Mouse (Mus musculus) ES-E14 (cell line): ENCODE results near the gene Sys1. TPM values are rescaled to one million over a fixed set of nuclear protein-coding genes. Genes with fewer than 3 reads are reported as not detected.

ENCODE experiments used
- DNase-seq: peaks from one replicate; pipeline ENCODE4 v3.0.0-alpha.2; 2013; ENCODE audit warnings: low read depth, low spot score
- H3K27ac ChIP-seq: 2 replicates; pipeline ENCODE4 v1.5.1; 2012; ENCODE audit warnings: low read depth, mild to moderate bottlenecking, low read length, moderate library complexity, mixed read lengths; ENCODE audit not compliant: poor library complexity, insufficient read depth, severe bottlenecking
- H3K36me3 ChIP-seq: 2 replicates; pipeline ENCODE4 v1.6.1; 2012; ENCODE audit warnings: mild to moderate bottlenecking, low read length, moderate library complexity, mixed read lengths; ENCODE audit not compliant: control insufficient read depth, poor library complexity, insufficient read depth, severe bottlenecking
- H3K4me1 ChIP-seq, 2 experiments: fragments of 150-350 bp in 1 of 2; sonication (generic) in 1 of 2; 2 replicates each; pipeline ENCODE4 v1.6.1; 2012; ENCODE audit warnings: low read length in 2 of 2, mild to moderate bottlenecking in 1 of 2, mixed read lengths in 1 of 2; ENCODE audit not compliant: control insufficient read depth in 2 of 2, insufficient read depth in 2 of 2, poor library complexity in 1 of 2
- H3K4me3 ChIP-seq, 2 experiments: fragments of 150-350 bp in 1 of 2; sonication (generic) in 1 of 2; 2 replicates each; pipeline ENCODE4 v1.5.1; 2012; ENCODE audit warnings: low read length in 2 of 2, low read depth in 1 of 2, mild to moderate bottlenecking in 1 of 2, mixed read lengths in 1 of 2; ENCODE audit not compliant: insufficient read depth in 1 of 2, poor library complexity in 1 of 2, severe bottlenecking in 1 of 2
- H3K9ac ChIP-seq: 2 replicates; pipeline ENCODE4 v1.6.1; 2012; ENCODE audit warnings: low read depth, mild to moderate bottlenecking, low read length, mixed read lengths; ENCODE audit not compliant: poor library complexity, insufficient read depth, severe bottlenecking
- H3K9me3 ChIP-seq: fragments of 150-350 bp; sonication (generic); 2 replicates; pipeline ENCODE4 v1.6.1; 2012; ENCODE audit warnings: low read depth, mild to moderate bottlenecking, low read length; ENCODE audit not compliant: control insufficient read depth, insufficient read depth
- CHD2 ChIP-seq: IDR thresholded peaks from 2 replicates; pipeline ENCODE4 v1.6.1; 2014; ENCODE audit warnings: mild to moderate bottlenecking, low read depth, low read length, inconsistent platforms
- HCFC1 ChIP-seq: IDR thresholded peaks from 2 replicates; pipeline ENCODE4 v1.6.1; 2012; ENCODE audit warnings: low read length, inconsistent platforms, borderline replicate concordance; ENCODE audit not compliant: insufficient read depth
- MAFK ChIP-seq: IDR thresholded peaks from 2 replicates; pipeline ENCODE4 v1.6.1; 2014; ENCODE audit warnings: mild to moderate bottlenecking, low read depth, low read length, inconsistent platforms; ENCODE audit not compliant: insufficient read depth
- ZC3H11A ChIP-seq: IDR thresholded peaks from 2 replicates; pipeline ENCODE4 v1.6.1; 2012; ENCODE audit warnings: low read depth, mild to moderate bottlenecking, inconsistent platforms, low read length, borderline replicate concordance
- ZNF384 ChIP-seq: IDR thresholded peaks from 2 replicates; pipeline ENCODE4 v1.6.1; 2012; ENCODE audit warnings: low read depth, low read length, inconsistent platforms
- in situ Hi-C, 2 experiments: fragments of 600-800 bp; cut with MboI; formaldehyde crosslinking; loops; one replicate each; pipeline ENCODE4 v1.15.1; 2025; ENCODE audit warnings: low sequenced_read_pairs in 2 of 2, inconsistent platforms in 1 of 2; ENCODE audit not compliant: unreplicated experiment in 2 of 2
- total RNA-seq: library from RNA; depleted of rRNA; stranded (reverse); fragments of 300-350 nt; gene quantifications from 2 replicates; pipeline ENCODE4 v1.2.3, GENCODE M21; 2012

Sys1 gene
- total RNA-seq, 1 experiment = 47.6 TPM

GRCm38 (mm10) chr2:164499317-164499716 is 42.6 kb downstream of the Sys1 start:
- Histone ChIP-seq H3K36me3 (peaks cover 24% of the 10 kb centered on the region), H3K9ac (no peak overlapping the region), H3K27ac (no peak overlapping the region), H3K4me1 (no peaks in the 10 kb centered on the region; a peak in 1 of 4 replicates), H3K4me3 (no peak overlapping the region), H3K9me3 (no peaks in the 10 kb centered on the region)
- in situ Hi-C loops = no loop called here
- no peak for DNase-seq
- TF ChIP-seq CHD2 = no peak
- no peak for TF ChIP-seq MAFK
- no peak for TF ChIP-seq ZC3H11A
- TF ChIP-seq ZNF384 = no peak
- no peak for TF ChIP-seq HCFC1

GRCm38 (mm10) chr2:164500511-164500910 is 43.7 kb downstream of the Sys1 start:
- Histone ChIP-seq H3K4me1 (no peaks in the 10 kb centered on the region; a peak in 1 of 4 replicates), H3K27ac (no peak overlapping the region), H3K4me3 (no peak overlapping the region), H3K9me3 (no peaks in the 10 kb centered on the region), H3K36me3 (peaks cover 26% of the 10 kb centered on the region), H3K9ac (no peak overlapping the region)
- in situ Hi-C loops = no loop called here
- TF ChIP-seq ZC3H11A = no peak
- no peak for TF ChIP-seq MAFK
- TF ChIP-seq CHD2 = no peak
- TF ChIP-seq HCFC1 = no peak
- no peak for TF ChIP-seq ZNF384
- no peak for DNase-seq

GRCm38 (mm10) chr2:164504919-164505318 is 48.2 kb downstream of the Sys1 start:
- H3K36me3 ChIP-seq = peaks cover 30% of the 10 kb centered on the region

GRCm38 (mm10) chr2:164505619-164506347 is 49.0 kb downstream of the Sys1 start:
- in situ Hi-C loops = no loop called here

More at GRCm38 (mm10) chr2:164504919-164505318, 48.2 kb downstream of the Sys1 start:
- DNase-seq = no peak
- TF ChIP-seq ZC3H11A (no peak), CHD2 (no peak), ZNF384 (no peak), MAFK (no peak), HCFC1 (no peak)
- H3K9me3 ChIP-seq = no peaks in the 10 kb centered on the region
- H3K4me3 ChIP-seq = no peak overlapping the region
- in situ Hi-C loops = no loop called here
- no peak overlapping the region for H3K9ac ChIP-seq
- H3K4me1 ChIP-seq = peaks cover 3 to 15% of the 10 kb centered on the region in 2 experiments; a peak in 3 of 4 replicates
- H3K27ac ChIP-seq = no peak overlapping the region

GRCm38 (mm10) chr2:164507811-164508210 is 51.0 kb downstream of the Sys1 start:
- no peak for DNase-seq
- TF ChIP-seq ZNF384 = no peak
- no peak for TF ChIP-seq MAFK
- TF ChIP-seq CHD2 = no peak
- TF ChIP-seq ZC3H11A = no peak
- no peak for TF ChIP-seq HCFC1
- Histone ChIP-seq H3K4me1 (peaks cover 3 to 23% of the 10 kb centered on the region in 2 experiments; a peak in 3 of 4 replicates), H3K4me3 (peak overlapping the region in 1 of 2 experiments; percentile 22; a peak in 1 of 4 replicates), H3K36me3 (peaks cover 8% of the 10 kb centered on the region), H3K9ac (no peak overlapping the region), H3K9me3 (no peaks in the 10 kb centered on the region), H3K27ac (no peak overlapping the region; the same call in 1 of the 2 replicates)
- in situ Hi-C loops = no loop called here

More at GRCm38 (mm10) chr2:164505619-164506347, 49.0 kb downstream of the Sys1 start:
- Histone ChIP-seq H3K36me3 (peaks cover 21% of the 10 kb centered on the region), H3K27ac (no peak overlapping the region), H3K9ac (no peak overlapping the region), H3K9me3 (no peaks in the 10 kb centered on the region), H3K4me1 (peaks cover 3 to 16% of the 10 kb centered on the region in 2 experiments; a peak in 3 of 4 replicates), H3K4me3 (no peak overlapping the region)
- TF ChIP-seq CHD2 = no peak
- no peak for DNase-seq
